Mouse (Mus musculus): ENCODE data around the gene Gpat3.

Gpat3 gene

GRCm38 (mm10) chr5:100913274-100913673 lies 67.8 kb downstream of the Gpat3 start:
- DNase-seq (ENCODE audit: extremely low read depth, low read depth, low spot score): no peak

- no peak for DNase-seq (ENCODE audit: extremely low read depth, low read depth, low spot score)
Observed at GRCm38 (mm10) chr5:100914989-100915388, 69.5 kb downstream of the Gpat3 start.

GRCm38 (mm10) chr5:100915411-100915810 lies 69.9 kb downstream of the Gpat3 start:
- DNase-seq (ENCODE audit: extremely low read depth, low read depth, low spot score): no peak

GRCm38 (mm10) chr5:100916416-100916815 lies 70.9 kb downstream of the Gpat3 start:
- DNase-seq (ENCODE audit: extremely low read depth, low read depth, low spot score): no peak

GRCm38 (mm10) chr5:100917252-100917774 lies 71.8 kb downstream of the Gpat3 start:
- DNase-seq (ENCODE audit: extremely low read depth, low read depth, low spot score): no peak

GRCm38 (mm10) chr5:100919069-100919468 lies 73.6 kb downstream of the Gpat3 start:
- DNase-seq (ENCODE audit: extremely low read depth, low read depth, low spot score): no peak

GRCm38 (mm10) chr5:100929698-100930097 lies 84.2 kb downstream of the Gpat3 start:
- DNase-seq (ENCODE audit: extremely low read depth, low read depth, low spot score): no peak

GRCm38 (mm10) chr5:100943716-100944115 lies 98.2 kb downstream of the Gpat3 start:
- no peak for DNase-seq (ENCODE audit: extremely low read depth, low read depth, low spot score)

- no peak for DNase-seq (ENCODE audit: extremely low read depth, low read depth, low spot score)
Observed at GRCm38 (mm10) chr5:100945336-100945735, 99.8 kb downstream of the Gpat3 start.
